Mouse (Mus musculus): ENCODE results near the gene Chrna10.

DNA sequence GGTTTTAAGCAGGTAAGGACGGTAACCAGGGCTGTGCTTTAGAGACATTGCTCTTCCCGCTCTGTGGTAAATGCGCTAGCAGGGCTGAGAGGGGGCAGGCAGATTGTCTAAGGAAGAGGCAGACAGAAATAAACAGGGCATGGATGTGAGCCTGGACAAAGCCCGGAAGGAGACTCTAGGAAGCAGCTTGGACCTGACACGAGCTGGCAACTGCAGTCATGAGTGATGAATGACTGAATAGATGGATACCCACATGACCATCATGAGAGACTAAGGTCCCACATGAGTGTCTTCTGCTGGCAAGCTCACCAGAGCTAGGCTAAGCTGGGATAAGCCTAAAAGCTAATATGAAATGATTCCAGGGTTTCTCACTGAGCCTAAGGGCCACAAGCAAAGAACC is 12.5 kb downstream of the Chrna10 start:
- TF ChIP-seq GATA1 (IDR thresholded peaks at IDR 0.05; ENCODE audit: low read length), result no peak
- no peak for TF ChIP-seq TAL1 (IDR thresholded peaks at IDR 0.05; ENCODE audit: low read length)

Measured in erythroblast, embryonic 14.5 days (primary cell).